17 mouse cellular contexts compared by ENCODE assay signal in genomic region chr7:143712023-143712422, GRCm38 (mm10). TPM values are rescaled to one million over a fixed set of nuclear protein-coding genes. Genes with fewer than 3 reads are reported as not detected.
DNase-seq lines count a peak whose midpoint lies in the region; ATAC-seq lines count a peak whose summit lies in the region.
"Had no signal": no experiment of that assay in that cellular context is flagged by ENCODE, and none has a peak within 500 bp of the region (broad histone marks: within the 10 kb centered on the region; RNA-seq: fewer than 3 reads in every experiment).

No protein-coding gene starts in this region.

- peak; percentile 40; the same call in 1 of the 2 replicates for ATAC-seq in embryonic facial prominence, embryonic 15.5 days (ENCODE audit: insufficient number of reproducible peaks, low FRiP score, low TSS enrichment, low read depth)
- ATAC-seq: liver, postnatal 0 days; Patski had no signal

- intact Hi-C loops in left cerebral cortex, postnatal 4 days (cut with DNase I) = no loop called here

- H3K9ac ChIP-seq in embryonic facial prominence, embryonic 15.5 days = no peak overlapping the region
- H3K9ac ChIP-seq: liver, postnatal 0 days had no signal

- DNase-seq in gastrocnemius, postnatal 10 days = peak; percentile 16
- no peak for DNase-seq in gastrocnemius, adult 8-10 months (ENCODE audit: low spot score in 2 of 2)
- DNase-seq in left cerebral cortex, postnatal 4 days = peak; percentile 47
- no peak for DNase-seq in left cerebral cortex, adult 11 months (ENCODE audit: low spot score)
- DNase-seq in kidney, postnatal 4 days = peak; percentile 34 to 47
- no peak for DNase-seq in ovary, postnatal 10 days (ENCODE audit: low spot score)
- DNase-seq in ovary, postnatal 14 days (ENCODE audit: low spot score) = no peak
- DNase-seq: adrenal gland, postnatal 14 days; liver, postnatal 0 days; right cerebral cortex, postnatal 14 days had no signal

- H3K27me3 ChIP-seq in embryonic facial prominence, embryonic 15.5 days = no peaks in the 10 kb centered on the region
- H3K27me3 ChIP-seq: Patski had no signal

- H3K36me3 ChIP-seq in embryonic facial prominence, embryonic 15.5 days = peaks cover 72% of the 10 kb centered on the region

- H3K4me2 ChIP-seq in embryonic facial prominence, embryonic 15.5 days (replicated peaks) = no peak overlapping the region

- no peak overlapping the region for H3K4me3 ChIP-seq in embryonic facial prominence, embryonic 15.5 days (replicated peaks)

- H3K4me1 ChIP-seq in embryonic facial prominence, embryonic 15.5 days = no peaks in the 10 kb centered on the region

- WGBS in embryonic facial prominence, embryonic 15.5 days = 54% methylated on average over 4 of the region's 4 CpGs

- H3K9me3 ChIP-seq in embryonic facial prominence, embryonic 15.5 days (replicated peaks) = no peaks in the 10 kb centered on the region

- H3K27ac ChIP-seq in embryonic facial prominence, embryonic 15.5 days (replicated peaks) = no peak overlapping the region

RNA-seq across cellular contexts. Expression of gene Tnfrsf23, which starts 26.4 kb away (rescaled TPM):
- total RNA-seq in gastrocnemius, postnatal 10 days (2021) = 1 to 10 TPM; 3.6 to 6.3 TPM
- 1 to 10 TPM; 2.5 to 4.6 (median 3.4) TPM for total RNA-seq in gastrocnemius, adult 8-10 months (2022)
- total RNA-seq in left cerebral cortex, postnatal 4 days (2021) = 1 to 10 TPM; 2.1 to 2.9 TPM
- 4.0 and 4.9 TPM in 2 replicates for polyA plus RNA-seq in embryonic facial prominence, embryonic 15.5 days (2015; fragmentation: Nextera tagmentation; extraction: Ambion mirVana)
- polyA plus RNA-seq: forebrain, embryonic 11.5 days had no signal

RNA-seq across cellular contexts. Expression of gene Osbpl5, which starts 44.8 kb away (rescaled TPM):
- total RNA-seq in gastrocnemius, postnatal 10 days (2021) = 10 to 100 TPM; 33.3 to 40.2 TPM
- 10 to 100 TPM; 11.2 to 17.7 (median 14.1) TPM for total RNA-seq in gastrocnemius, adult 8-10 months (2022)
- 10 to 100 TPM; 67.5 to 84.1 TPM for total RNA-seq in left cerebral cortex, postnatal 4 days (2021)
- polyA plus RNA-seq in embryonic facial prominence, embryonic 15.5 days (2015; fragmentation: Nextera tagmentation; extraction: Ambion mirVana) = 61.5 and 65.2 TPM in 2 replicates

RNA-seq across cellular contexts. Expression of gene Mrgprg, which starts 54.8 kb away (rescaled TPM):
- total RNA-seq in gastrocnemius, postnatal 10 days (2021) = not detected
- under 1 TPM; 0.29 to 0.86 (median 0.33) TPM for total RNA-seq in gastrocnemius, adult 8-10 months (2022)
- total RNA-seq in left cerebral cortex, postnatal 4 days (2021) = not detected
- not detected in 2 replicates for polyA plus RNA-seq in embryonic facial prominence, embryonic 15.5 days (2015; fragmentation: Nextera tagmentation; extraction: Ambion mirVana)
- total RNA-seq: granulocyte monocyte progenitor cell, adult 5-6 weeks; left cerebral cortex, postnatal 14 days had no signal
- polyA plus RNA-seq: cortical plate, adult 2 months; forebrain, embryonic 11.5 days; liver, postnatal 0 days; Patski; stomach, embryonic 16.5 days had no signal

Comparison
In these comparisons a context has a peak if more than half of its experiments do, and no peak if none do; other contexts are left out.
1. DNase-seq: peak in gastrocnemius, postnatal 10 days (single experiment), left cerebral cortex, postnatal 4 days (single experiment) and kidney, postnatal 4 days (2 of 2); none in gastrocnemius, adult 8-10 months (0 of 2), left cerebral cortex, adult 11 months (single experiment), ovary, postnatal 10 days (single experiment) and ovary, postnatal 14 days (single experiment).